Comparison of ENCODE assay signal across 7 mouse cellular contexts in the genomic region with DNA sequence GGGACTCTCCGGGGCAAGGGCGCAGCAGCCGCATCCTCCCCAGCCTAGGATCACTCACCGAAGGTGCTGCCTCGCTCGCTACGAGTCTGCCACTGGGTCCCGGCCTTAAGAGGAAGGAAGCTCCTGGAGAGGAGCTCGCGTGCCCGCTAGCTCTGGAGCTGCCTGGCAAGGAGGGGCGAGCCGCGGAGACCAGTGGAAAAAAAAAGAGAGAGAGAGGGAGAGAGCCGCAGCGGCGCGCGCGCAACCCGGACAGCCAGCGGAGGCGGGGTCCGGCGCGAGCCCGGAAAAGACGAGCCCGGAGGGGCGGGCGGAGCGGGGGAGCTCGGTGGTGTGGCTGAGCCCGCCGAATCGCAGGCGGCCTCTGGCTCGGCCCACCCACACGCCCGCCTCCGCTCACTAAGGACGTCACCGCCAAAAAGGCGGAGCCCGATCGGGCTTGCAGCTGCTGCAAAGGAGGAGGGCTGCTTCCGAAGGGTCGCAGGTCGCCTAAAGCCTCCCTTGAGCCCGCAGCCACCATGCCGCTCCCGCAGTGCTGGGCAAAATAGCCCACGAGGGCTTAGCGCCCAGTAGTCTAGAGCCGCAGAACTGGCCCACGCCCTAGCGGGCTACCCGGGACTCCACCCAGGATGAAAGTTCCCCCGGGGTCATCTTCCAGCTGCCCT. TPM values are rescaled to one million over a fixed set of nuclear protein-coding genes. Genes with fewer than 3 reads are reported as not detected.
DNase-seq lines count a peak whose midpoint lies in the region; ATAC-seq lines count a peak whose summit lies in the region.

A gene (minus strand): TSS at position 289 of the 662 bp plus-strand sequence.

- peak within 1 kb of the TSS; percentile 50 for H3K4me2 ChIP-seq in limb, embryonic 11.5 days (ENCODE audit: low read depth, severe bottlenecking)
- peak within 1 kb of the TSS; percentile 60 for H3K4me2 ChIP-seq in midbrain, embryonic 14.5 days (ENCODE audit: low read length)

- peak; percentile 92 for DNase-seq in adrenal gland, postnatal 10 days
- DNase-seq in embryonic facial prominence, embryonic 10.5 days (ENCODE audit: low spot score): peak; percentile 92
- peak; percentile 87 for DNase-seq in kidney, adult 18-20 months
- peak; percentile 87 for DNase-seq in limb, embryonic 11.5 days (ENCODE audit: low spot score)
- peak; percentile 93 for DNase-seq in midbrain, embryonic 14.5 days
- DNase-seq in spleen, adult 18-20 months: peak; percentile 82 to 85

- H3K4me3 ChIP-seq in embryonic facial prominence, embryonic 10.5 days: peak within 1 kb of the TSS; percentile 68
- peak within 1 kb of the TSS; percentile 53 for H3K4me3 ChIP-seq in limb, embryonic 11.5 days (ENCODE audit: low read depth, low read length)
- peak within 1 kb of the TSS; percentile 56 for H3K4me3 ChIP-seq in midbrain, embryonic 14.5 days (replicated peaks; ENCODE audit: low read depth, low read length)

- H3K9ac ChIP-seq in limb, embryonic 11.5 days (ENCODE audit: low read length): peak within 1 kb of the TSS; percentile 52
- peak within 1 kb of the TSS; percentile 68 for H3K9ac ChIP-seq in midbrain, embryonic 14.5 days (replicated peaks; ENCODE audit: low read length)

- peak within 1 kb of the TSS; percentile 90 for H3K27ac ChIP-seq in embryonic facial prominence, embryonic 10.5 days (replicated peaks)
- 0 out of 2 replicates have a peak within 1 kb of the TSS, but pooled peaks have one; percentile 39 for H3K27ac ChIP-seq in limb, embryonic 11.5 days (replicated peaks; ENCODE audit: low read depth, low read length)
- peak within 1 kb of the TSS; percentile 85 for H3K27ac ChIP-seq in midbrain, embryonic 14.5 days (replicated peaks; ENCODE audit: low read depth, low read length)

- peaks cover 38% of the 10 kb centered on the region for H3K27me3 ChIP-seq in embryonic facial prominence, embryonic 10.5 days (replicated peaks; ENCODE audit: low read depth, poor library complexity, severe bottlenecking)
- peaks cover 10% of the 10 kb centered on the region for H3K27me3 ChIP-seq in limb, embryonic 11.5 days (ENCODE audit: control insufficient read depth, insufficient read depth, low read length)
- no peaks in the 10 kb centered on the region for H3K27me3 ChIP-seq in midbrain, embryonic 14.5 days (ENCODE audit: control insufficient read depth, insufficient read depth, low read length)

- peak; percentile 83 for ATAC-seq in granulocyte monocyte progenitor cell, adult 5-6 weeks (replicated peaks; ENCODE audit: poor library complexity, severe bottlenecking)
- peak; percentile 94 for ATAC-seq in limb, embryonic 11.5 days (ENCODE audit: insufficient number of reproducible peaks, low FRiP score, low TSS enrichment, low read depth)
- peak; percentile 98 for ATAC-seq in midbrain, embryonic 14.5 days (ENCODE audit: low FRiP score, low TSS enrichment)

- no peaks in the 10 kb centered on the region for H3K36me3 ChIP-seq in embryonic facial prominence, embryonic 10.5 days (replicated peaks)
- no peaks in the 10 kb centered on the region for H3K36me3 ChIP-seq in limb, embryonic 11.5 days (ENCODE audit: control insufficient read depth, insufficient read depth, low read length)
- no peaks in the 10 kb centered on the region for H3K36me3 ChIP-seq in midbrain, embryonic 14.5 days (ENCODE audit: control insufficient read depth, insufficient read depth, low read length)

- no peaks in the 10 kb centered on the region for H3K9me3 ChIP-seq in embryonic facial prominence, embryonic 10.5 days
- no peaks in the 10 kb centered on the region for H3K9me3 ChIP-seq in limb, embryonic 11.5 days (ENCODE audit: control insufficient read depth, low read length)
- H3K9me3 ChIP-seq in midbrain, embryonic 14.5 days (ENCODE audit: control insufficient read depth, low read length): no peaks in the 10 kb centered on the region

- H3K4me1 ChIP-seq in embryonic facial prominence, embryonic 10.5 days: 0 out of 2 replicates have a peak, but pooled peaks cover 3% of the 10 kb centered on the region
- no peaks in the 10 kb centered on the region for H3K4me1 ChIP-seq in limb, embryonic 11.5 days (ENCODE audit: control insufficient read depth, insufficient read depth, low read length)
- no peaks in the 10 kb centered on the region for H3K4me1 ChIP-seq in midbrain, embryonic 14.5 days (ENCODE audit: control insufficient read depth, insufficient read depth, low read length)

- 15% methylated on average over 59 of the region's 59 CpGs for WGBS in embryonic facial prominence, embryonic 10.5 days
- 14% methylated on average over 51 of the region's 59 CpGs for WGBS in limb, embryonic 11.5 days
- WGBS in midbrain, embryonic 14.5 days: 20% methylated on average over 51 of the region's 59 CpGs

RNA-seq across cellular contexts. Expression of the gene that starts here (rescaled TPM):
- 100 to 1,000 TPM in 1 of 2 experiments, 10 to 100 TPM in 1; 92.0 to 125 TPM for total RNA-seq in adrenal gland, postnatal 10 days (2021)
- polyA plus RNA-seq in embryonic facial prominence, embryonic 10.5 days (2016; fragmentation: Nextera tagmentation; extraction: Ambion mirVana): 16.0 and 21.3 TPM in 2 replicates
- total RNA-seq in granulocyte monocyte progenitor cell, adult 5-6 weeks (2014; fragmentation: Nextera tagmentation): 18.2 and 18.6 TPM in 2 replicates
- total RNA-seq in granulocyte monocyte progenitor cell, adult 5-6 weeks (2017): 30.2 and 31.4 TPM in 2 replicates
- polyA plus RNA-seq in limb, embryonic 11.5 days (2014; fragmentation: Nextera tagmentation; extraction: Ambion mirVana): 13.6 and 13.8 TPM in 2 replicates
- polyA plus RNA-seq in midbrain, embryonic 14.5 days (2014; fragmentation: Nextera tagmentation; extraction: Ambion mirVana): 17.4 and 23.7 TPM in 2 replicates

Comparison
In these comparisons a context has a peak if more than half of its experiments do, and no peak if none do; other contexts are left out.
1. Peak in every context shown above with its lines: DNase-seq, ATAC-seq, H3K4me3 ChIP-seq and H3K27ac ChIP-seq.
2. H3K27ac ChIP-seq: peak in every context shown above with its lines; median percentile 90 in embryonic facial prominence, embryonic 10.5 days; 85 in midbrain, embryonic 14.5 days; 39 in limb, embryonic 11.5 days.